Mouse (Mus musculus): ENCODE measurements at regions not wholly inside any gene's neighbourhood (a gene's known extent, or its start where the extent isn't known, plus 50 kb on each side); places are given as distances from the start of the nearest gene placed in this dataset.

- no peak for DNase-seq (ENCODE audit: low spot score)
Measured at GRCm38 (mm10) chr11:111280769-111281168, 214.8 kb downstream of the Kcnj2 start.

GRCm38 (mm10) chr11:111281237-111282160 lies 215.5 kb downstream of the Kcnj2 start:
- DNase-seq (ENCODE audit: low spot score): no peak

- DNase-seq (ENCODE audit: low spot score): no peak
Measured at GRCm38 (mm10) chr11:111282283-111282682, 216.3 kb downstream of the Kcnj2 start.

DNA sequence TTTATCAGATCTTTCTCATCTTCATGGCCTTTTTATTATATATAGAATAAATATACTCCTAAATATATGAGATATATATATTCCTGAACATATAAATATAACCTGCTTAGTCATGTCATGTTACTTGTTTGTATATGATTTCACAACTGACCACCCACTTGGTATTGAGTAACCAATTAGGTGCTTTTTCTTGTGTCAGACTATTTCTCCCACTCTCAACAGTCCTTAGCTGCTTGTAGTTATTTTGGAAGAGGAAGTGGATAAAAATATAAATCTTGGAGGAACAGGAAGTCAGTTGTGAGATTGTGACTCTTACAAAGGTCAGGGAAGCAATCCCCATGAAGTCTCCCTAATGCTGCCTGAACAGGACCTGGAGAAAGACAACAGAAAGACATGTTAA lies 224.6 kb downstream of the Kcnj2 start:
- no peak for DNase-seq (ENCODE audit: low spot score)

DNA sequence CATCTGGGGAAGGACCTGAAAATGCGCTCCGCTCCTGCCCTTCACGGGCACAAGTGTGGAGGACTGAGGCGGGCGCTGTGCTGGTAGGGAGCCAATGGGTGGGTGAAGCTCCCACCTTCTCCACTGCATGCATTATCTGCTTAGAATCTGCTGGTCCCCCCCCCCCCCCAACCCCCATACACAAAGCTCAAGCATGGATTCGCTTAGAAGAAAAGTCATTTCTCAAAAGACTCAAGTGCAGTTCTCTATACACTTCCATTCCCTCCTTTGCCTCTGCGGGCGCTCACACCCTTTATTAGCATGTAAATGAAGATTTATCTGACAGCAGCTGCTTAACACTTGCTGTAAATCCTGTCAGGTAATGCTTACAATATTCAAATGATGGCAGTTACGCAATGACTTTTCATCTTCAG lies 230.4 kb downstream of the Kcnj2 start:
- DNase-seq (ENCODE audit: low spot score): no peak

- no peak for DNase-seq (ENCODE audit: low spot score)
Measured at GRCm38 (mm10) chr11:111312802-111313201, 246.8 kb downstream of the Kcnj2 start.

DNA sequence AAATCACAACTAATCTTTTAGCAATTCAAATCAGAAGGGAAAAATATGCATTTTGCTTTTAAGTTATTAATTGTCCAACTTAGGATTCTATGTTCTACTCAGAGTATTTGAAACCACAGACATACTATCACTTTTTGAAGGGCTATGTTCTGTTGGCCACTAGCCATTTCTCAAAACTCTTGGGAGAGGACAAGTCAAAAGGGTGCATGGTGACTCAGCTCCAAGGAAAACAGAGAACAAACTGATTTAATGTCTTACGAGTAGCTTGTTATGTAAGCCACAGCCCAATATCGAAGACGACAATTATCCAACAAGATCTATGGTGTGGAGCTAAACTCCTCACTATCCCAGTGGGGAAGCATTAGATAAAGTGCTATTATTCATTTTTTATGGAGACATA lies 247.6 kb downstream of the Kcnj2 start:
- DNase-seq (ENCODE audit: low spot score): no peak

- DNase-seq (ENCODE audit: low spot score): no peak
Measured at GRCm38 (mm10) chr11:111321576-111321975, 255.6 kb downstream of the Kcnj2 start.

DNA sequence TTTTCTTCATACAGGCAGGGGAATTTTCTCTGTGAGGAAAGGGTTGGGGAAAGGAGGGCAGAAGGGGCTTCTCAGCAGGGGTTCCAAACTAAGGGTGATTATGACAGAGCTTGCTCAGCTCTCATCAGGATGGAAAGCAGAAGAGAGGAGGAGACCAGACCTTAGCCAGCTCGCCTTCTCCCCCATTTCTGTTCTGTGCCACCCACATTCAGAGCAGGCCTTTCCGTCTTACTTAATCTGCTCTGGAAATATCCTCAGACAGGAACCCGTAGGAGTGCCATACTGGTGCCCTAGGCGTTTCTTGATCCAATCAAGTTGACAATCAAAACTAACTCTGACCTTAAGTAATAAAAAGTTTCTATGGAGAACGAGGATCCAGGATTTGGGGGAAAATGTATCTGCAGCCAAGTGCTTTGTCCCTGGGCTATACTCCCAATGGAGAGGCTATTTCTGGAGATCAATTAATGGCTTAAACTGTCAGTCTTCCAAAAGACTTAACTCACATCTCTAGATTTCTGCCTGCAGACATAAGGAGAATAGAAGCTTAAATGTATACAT lies 258.6 kb downstream of the Kcnj2 start:
- DNase-seq (ENCODE audit: low spot score): no peak

DNA sequence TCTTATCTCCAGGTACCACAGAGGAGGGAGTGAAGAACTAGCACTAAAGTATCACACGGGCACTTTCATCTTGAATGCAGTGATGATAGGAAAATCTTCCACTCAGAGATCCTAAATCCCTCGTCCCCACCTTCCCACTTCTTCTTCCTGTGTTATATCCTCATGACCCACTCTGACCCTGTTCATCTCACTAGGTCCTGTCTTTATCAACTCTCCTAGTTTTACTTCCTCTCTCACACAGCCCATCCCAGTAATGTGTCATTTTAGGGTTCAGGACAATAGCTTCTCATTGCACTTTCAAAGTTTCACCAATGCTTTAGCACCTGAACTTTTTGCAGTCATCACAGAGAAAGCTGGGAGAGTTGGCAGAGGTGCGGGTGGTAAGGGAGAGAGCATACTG lies 261.0 kb downstream of the Kcnj2 start:
- DNase-seq (ENCODE audit: low spot score): no peak

DNA sequence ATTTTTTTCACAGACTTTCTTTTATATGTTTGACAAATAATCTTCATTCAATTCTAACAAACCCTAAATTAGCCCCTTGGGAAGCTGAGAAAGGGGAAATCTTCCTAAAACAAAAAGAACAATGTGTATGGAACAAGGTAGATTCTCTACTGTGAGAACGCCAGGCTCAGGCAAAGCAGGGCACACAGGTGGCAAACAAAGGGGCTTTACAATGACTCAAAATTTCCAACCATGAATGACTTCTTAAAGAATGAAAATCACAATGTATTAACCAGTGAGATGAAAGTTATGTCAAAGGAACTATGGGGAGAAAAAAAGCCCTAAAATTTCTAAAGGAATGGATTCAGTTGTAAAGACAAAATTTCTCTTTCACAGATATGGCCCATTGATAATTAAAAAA lies 262.3 kb downstream of the Kcnj2 start:
- no peak for DNase-seq (ENCODE audit: low spot score)

DNA sequence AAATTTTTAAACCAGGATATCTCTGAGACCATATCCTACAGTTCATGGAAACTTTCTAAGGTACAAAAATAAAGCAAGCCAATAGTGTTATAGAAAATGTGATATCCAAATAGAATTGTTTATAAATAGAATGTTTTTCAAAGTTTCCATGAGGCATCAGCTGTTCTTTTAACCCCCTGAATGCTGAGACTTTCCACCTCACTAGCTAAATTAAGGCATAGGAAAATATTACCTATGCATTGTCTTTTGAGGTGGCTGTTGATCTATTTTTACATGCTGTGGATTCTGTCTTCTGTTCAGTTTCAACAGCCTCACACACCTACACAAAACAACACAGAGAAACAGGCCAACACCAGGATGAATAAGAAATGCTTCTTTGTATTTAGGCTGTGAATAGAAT lies 265.6 kb downstream of the Kcnj2 start:
- DNase-seq (ENCODE audit: low spot score): no peak

GRCm38 (mm10) chr11:111333021-111333420 lies 267.1 kb downstream of the Kcnj2 start:
- DNase-seq (ENCODE audit: low spot score): no peak

GRCm38 (mm10) chr11:111347562-111347961 lies 281.6 kb downstream of the Kcnj2 start:
- DNase-seq (ENCODE audit: low spot score): no peak

DNA sequence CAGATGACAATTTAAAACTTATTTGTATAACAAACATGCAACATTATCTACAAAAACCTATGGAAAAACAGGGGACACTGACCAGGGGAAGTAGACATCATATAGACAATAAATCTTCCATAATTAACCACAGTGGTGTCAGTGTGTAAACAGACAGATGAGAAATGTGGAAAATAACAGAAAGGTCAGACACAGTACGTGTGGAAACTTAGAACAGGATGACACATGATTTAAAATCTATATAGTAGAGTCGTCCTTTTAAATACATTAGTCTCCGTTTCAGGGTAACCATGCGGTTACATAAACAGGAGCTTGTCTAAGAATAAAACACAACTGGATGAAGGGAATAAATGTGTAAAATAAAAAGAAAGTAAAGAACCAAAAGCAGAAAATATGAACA lies 284.1 kb downstream of the Kcnj2 start:
- no peak for DNase-seq (ENCODE audit: low spot score)

DNA sequence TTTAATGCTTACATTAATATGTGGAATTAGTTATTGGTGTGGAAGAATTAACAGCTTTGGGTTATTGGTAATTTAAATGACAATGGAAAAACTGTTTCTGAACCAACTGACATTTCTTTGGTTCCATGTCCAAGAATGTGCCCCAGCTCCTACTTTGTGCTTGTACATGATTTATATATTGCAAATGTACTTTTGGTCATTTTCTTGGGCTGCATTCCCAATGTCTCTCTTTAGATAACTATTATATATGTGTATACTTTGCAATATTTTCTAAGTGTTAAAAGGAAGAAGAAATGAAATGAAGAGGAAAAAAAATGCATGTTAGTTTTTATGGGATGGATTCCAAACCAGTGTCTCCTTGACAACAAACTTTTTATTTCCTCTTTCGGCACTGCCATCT lies 297.4 kb downstream of the Kcnj2 start:
- DNase-seq (ENCODE audit: low spot score): no peak

DNA sequence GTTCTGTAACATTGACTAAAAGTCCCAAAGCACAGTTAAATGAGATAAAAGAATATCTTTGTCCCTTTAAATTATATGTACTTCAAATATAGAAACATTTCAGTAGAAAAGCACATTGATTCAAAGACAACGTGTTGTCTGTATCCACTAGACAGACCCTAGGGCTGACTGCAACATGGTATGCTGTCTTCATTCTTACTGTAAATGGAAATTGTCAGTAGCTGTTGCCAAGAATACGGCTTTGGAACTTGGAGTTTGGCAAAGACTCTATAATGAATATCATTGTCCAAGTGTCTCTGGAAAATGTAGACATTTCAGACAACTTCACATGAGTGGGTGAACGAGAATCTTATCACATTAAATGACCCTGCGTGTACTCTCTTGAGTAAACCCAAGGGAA lies 311.2 kb downstream of the Kcnj2 start:
- DNase-seq (ENCODE audit: low spot score): no peak

DNA sequence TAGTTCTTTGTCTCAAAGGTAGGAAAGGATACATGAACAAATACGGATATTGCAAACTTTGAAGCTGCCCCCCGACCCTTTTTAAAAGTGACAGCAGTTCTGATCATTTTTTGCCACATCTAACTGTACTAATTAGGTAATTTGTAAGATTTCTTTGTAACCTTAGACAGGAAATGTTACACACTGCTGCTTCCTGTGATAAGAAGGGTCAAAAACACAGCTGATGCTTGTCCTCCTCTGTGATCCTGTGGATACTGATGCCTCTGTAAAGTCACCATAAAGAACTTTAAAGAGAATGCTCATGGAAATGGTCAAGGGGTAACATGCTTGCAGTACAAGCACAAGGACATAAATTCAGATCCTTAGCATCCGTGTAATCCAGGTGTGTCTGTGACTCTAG lies 313.9 kb downstream of the Kcnj2 start:
- no peak for DNase-seq (ENCODE audit: low spot score)

DNA sequence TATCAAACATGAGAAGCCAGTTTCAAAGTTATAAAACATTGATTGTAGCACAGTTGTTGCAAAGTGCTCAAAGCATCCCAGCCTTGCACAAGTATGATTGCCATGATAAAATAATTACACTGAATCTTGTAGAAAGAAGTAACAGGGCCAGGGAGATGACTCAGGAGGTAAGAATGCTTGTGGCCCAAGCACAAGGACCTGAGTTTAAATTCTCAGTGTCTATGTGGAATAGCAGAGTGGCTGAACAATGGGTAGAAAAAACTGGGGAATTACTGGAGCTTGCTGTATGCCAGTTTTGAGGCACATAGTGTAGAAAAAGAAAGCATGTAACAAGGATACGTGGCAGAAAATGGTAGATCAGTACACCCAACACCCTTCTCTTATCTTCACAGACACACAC lies 332.7 kb downstream of the Kcnj2 start:
- DNase-seq (ENCODE audit: low spot score): no peak

DNA sequence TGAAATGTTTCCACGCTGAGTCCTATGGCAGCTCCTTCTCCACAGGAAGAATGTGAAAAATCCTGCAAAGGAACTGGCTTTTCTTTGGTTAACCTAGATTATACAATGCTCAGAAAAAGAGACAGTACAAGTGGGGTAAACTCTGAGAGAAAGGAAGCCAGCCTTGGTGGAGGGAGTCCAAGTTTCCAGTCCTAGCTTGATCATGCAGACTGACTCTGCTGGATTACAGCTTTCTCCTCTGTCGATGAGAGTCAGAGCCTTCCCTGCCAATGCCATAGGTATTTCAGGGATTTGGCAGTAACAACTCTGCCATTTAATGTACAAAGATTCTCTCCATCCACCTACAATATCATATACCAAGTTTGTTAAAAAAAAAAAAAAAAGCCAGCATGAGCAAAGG lies 343.3 kb downstream of the Kcnj2 start:
- DNase-seq (ENCODE audit: low spot score): no peak

- DNase-seq (ENCODE audit: low spot score): no peak
Measured at GRCm38 (mm10) chr11:111424871-111425270, 358.9 kb downstream of the Kcnj2 start.

GRCm38 (mm10) chr11:111426715-111427114 lies 360.8 kb downstream of the Kcnj2 start:
- DNase-seq (ENCODE audit: low spot score): no peak

- DNase-seq (ENCODE audit: low spot score): no peak
Measured at GRCm38 (mm10) chr11:111442257-111442656, 376.3 kb downstream of the Kcnj2 start.

GRCm38 (mm10) chr11:111443381-111443780 lies 377.4 kb downstream of the Kcnj2 start:
- no peak for DNase-seq (ENCODE audit: low spot score)

Data from c-Kit-positive CD71-positive TER-119-positive erythroid progenitor cells, embryonic 14.5 days (primary cell).